Mouse (Mus musculus) hindbrain, embryonic 15.5 days (tissue): ENCODE measurements around the gene Tbx5. TPM values are rescaled to one million over a fixed set of nuclear protein-coding genes. Genes with fewer than 3 reads are reported as not detected.

ENCODE experiments used
- ATAC-seq: fragments of 200-750 bp; cut with Nextera tagmentation; 2 replicates; pipeline ENCODE4 v1.8.0; 2017; ENCODE audit warnings: low read depth, moderate number of reproducible peaks, moderate TSS enrichment; ENCODE audit not compliant: low FRiP score
- H3K27ac ChIP-seq: fragments of 300-500 bp; sonication (generic); replicated peaks from 2 replicates; pipeline ENCODE4 v1.5.1; 2015; ENCODE audit warnings: mild to moderate bottlenecking, inconsistent platforms
- H3K27me3 ChIP-seq: fragments of 300-500 bp; sonication (generic); 2 replicates; pipeline ENCODE4 v1.6.1; 2015; ENCODE audit warnings: control low read depth, inconsistent platforms
- H3K36me3 ChIP-seq: fragments of 300-500 bp; sonication (generic); 2 replicates; pipeline ENCODE4 v1.6.1; 2015; ENCODE audit warnings: control low read depth, inconsistent platforms
- H3K4me1 ChIP-seq: fragments of 300-500 bp; sonication (generic); replicated peaks from 2 replicates; pipeline ENCODE4 v1.6.1; 2015; ENCODE audit warnings: control low read depth, inconsistent platforms
- H3K4me2 ChIP-seq: fragments of 300-500 bp; sonication (generic); 2 replicates; pipeline ENCODE4 v1.6.1; 2015; ENCODE audit warnings: moderate library complexity, mild to moderate bottlenecking, inconsistent platforms
- H3K4me3 ChIP-seq: fragments of 300-500 bp; sonication (generic); 2 replicates; pipeline ENCODE4 v1.5.1; 2015; ENCODE audit warnings: mild to moderate bottlenecking, inconsistent platforms
- H3K9ac ChIP-seq: fragments of 300-500 bp; sonication (generic); 2 replicates; pipeline ENCODE4 v1.6.1; 2015; ENCODE audit warnings: inconsistent platforms
- H3K9me3 ChIP-seq: fragments of 300-500 bp; sonication (generic); 2 replicates; pipeline ENCODE4 v1.6.1; 2016; ENCODE audit warnings: control low read depth, inconsistent platforms
- WGBS: fragments of 180-500 bp; shearing (Covaris S2); methylation state at CpG from one replicate; pipeline ENCODE4 v1.1.7; 2015; 5-methylcytosine and 5-hydroxymethylcytosine counted together
- polyA plus RNA-seq: library from polyadenylated mRNA; unstranded; fragments of >200 nt; fragmentation: Nextera tagmentation; extraction: Ambion mirVana; gene quantifications from 2 replicates; pipeline ENCODE4 v1.2.1, GENCODE M21; 2015

Gene Tbx5
- polyA plus RNA-seq, 1 experiment from 2014 or later: 0.09 TPM

- no peak for ATAC-seq
- Histone ChIP-seq H3K4me1 (0 out of 2 replicates have a peak, but pooled peaks cover 3% of the 10 kb centered on the region), H3K4me2 (no peak overlapping the region), H3K4me3 (no peak overlapping the region), H3K9me3 (no peaks in the 10 kb centered on the region), H3K36me3 (no peaks in the 10 kb centered on the region), H3K27ac (no peak overlapping the region), H3K27me3 (peaks cover 90% of the 10 kb centered on the region), H3K9ac (no peak overlapping the region)
- WGBS: 65% methylated on average over 6 of the region's 6 CpGs
Measured at GRCm38 (mm10) chr5:119827341-119827740, 5.1 kb upstream of the Tbx5 start.

DNA sequence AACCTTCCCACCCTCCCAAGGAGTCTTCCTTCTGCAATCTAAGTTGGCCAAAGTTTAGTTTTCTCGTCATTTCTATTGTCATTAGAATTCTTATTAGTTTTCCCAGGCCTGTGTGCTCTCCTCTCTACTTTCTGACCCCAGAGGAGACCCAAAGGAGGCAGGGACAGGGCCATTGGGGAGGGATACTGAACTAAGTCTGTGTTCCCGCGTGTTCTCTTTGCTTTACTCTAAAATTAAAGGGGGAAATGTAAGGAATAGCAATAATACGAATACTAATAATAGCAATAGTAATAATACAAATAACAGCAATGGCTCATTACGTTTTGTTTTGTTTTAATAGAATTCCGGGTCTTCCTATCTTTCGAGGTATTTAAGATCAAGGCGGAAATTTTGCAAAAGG lies 1.9 kb upstream of the Tbx5 start:
- Histone ChIP-seq H3K27me3 (peaks cover 89% of the 10 kb centered on the region), H3K4me1 (peaks cover 7% of the 10 kb centered on the region; the same call in 1 of the 2 replicates), H3K36me3 (no peaks in the 10 kb centered on the region), H3K9me3 (no peaks in the 10 kb centered on the region), H3K4me2 (no peak overlapping the region), H3K27ac (no peak overlapping the region), H3K4me3 (no peak overlapping the region), H3K9ac (no peak overlapping the region)
- 4% methylated on average over 8 of the region's 8 CpGs for WGBS
- ATAC-seq: no peak

- Histone ChIP-seq H3K27me3 (peaks cover 88% of the 10 kb centered on the region), H3K9me3 (no peaks in the 10 kb centered on the region), H3K4me2 (no peak overlapping the region), H3K9ac (no peak overlapping the region), H3K4me3 (no peak overlapping the region), H3K27ac (no peak overlapping the region), H3K4me1 (peaks cover 7% of the 10 kb centered on the region; the same call in 1 of the 2 replicates), H3K36me3 (no peaks in the 10 kb centered on the region)
- WGBS: under 1% methylated on average over 33 of the region's 33 CpGs
- ATAC-seq: no peak
Measured at GRCm38 (mm10) chr5:119831201-119831771, 1.2 kb upstream of the Tbx5 start.

DNA sequence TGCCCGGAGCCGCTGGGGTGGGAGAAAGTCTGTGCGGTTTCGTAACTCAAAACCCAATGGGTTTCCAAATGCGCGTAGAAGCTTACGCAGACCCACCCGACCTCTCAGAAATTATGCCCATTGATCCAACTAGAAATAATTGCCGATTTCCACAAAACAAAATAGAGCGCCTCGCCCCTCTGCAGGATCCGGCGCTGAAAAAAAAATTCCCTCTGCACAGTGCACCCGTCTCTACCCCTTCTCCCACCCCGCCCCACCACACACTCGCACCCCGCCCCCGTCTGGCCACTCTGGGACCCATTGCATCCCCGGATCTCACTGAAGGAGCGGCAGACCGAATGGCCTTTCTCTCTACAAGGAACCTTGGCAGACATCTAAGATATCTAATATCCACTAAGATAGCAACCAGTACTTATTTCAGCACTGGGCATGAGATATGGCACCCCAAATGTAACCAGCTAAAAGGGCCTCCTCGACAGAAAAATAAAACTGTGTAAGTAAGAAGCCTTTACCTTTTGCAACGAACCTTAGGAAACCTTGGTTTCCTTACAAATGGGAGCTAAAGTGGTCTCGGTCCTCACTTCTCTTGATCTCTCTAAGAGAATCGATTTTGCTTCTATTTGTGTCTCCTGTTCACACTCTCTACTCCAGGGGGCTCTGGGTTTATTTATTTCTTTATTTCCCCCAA lies 533 bp upstream of the Tbx5 start:
- Histone ChIP-seq H3K4me3 (no peak overlapping the region), H3K9me3 (no peaks in the 10 kb centered on the region), H3K36me3 (no peaks in the 10 kb centered on the region), H3K27me3 (peaks cover 87% of the 10 kb centered on the region), H3K4me1 (peaks cover 7% of the 10 kb centered on the region; the same call in 1 of the 2 replicates), H3K4me2 (no peak overlapping the region), H3K27ac (no peak overlapping the region), H3K9ac (no peak overlapping the region)
- no peak for ATAC-seq
- under 1% methylated on average over 25 of the region's 25 CpGs for WGBS

DNA sequence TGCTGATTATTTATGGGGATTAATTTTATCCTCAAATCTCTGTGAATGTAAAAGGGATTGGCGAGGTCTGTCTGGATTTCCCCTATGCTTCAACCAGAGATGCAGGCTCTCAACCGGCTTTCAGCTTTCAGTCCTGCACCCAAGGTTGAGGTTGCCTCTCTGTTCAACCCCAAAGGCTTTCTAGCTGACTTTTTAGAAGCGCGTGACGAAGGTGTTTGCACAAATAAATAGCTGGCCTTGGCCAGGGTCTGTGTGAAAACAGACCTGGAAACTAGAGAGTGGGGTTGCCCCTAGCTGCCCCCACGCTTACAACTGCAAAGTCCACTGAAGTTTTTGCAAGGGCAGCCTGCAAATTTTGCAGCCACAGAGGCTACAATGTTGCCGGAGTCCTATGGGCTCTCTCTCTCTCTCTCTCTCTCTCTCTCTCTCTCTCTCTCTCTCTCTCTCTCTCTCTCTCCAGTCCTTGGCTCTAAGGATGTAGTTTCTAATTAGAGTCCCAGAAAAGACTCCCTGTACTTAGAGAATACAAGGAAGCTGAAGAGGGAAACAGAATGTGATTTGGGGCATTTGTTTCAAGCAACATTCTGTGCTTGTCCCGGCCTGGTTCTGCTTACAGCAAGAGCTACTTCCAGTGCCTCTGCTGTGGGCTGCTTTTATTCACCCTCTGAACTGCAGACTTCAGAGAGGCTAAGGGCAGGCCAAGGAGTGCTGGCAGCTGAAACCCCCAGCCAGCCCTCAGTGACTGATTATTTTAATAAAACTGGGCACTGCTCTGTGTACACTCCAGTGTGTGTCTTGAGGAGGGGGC lies 959 bp downstream of the Tbx5 start:
- Histone ChIP-seq H3K27ac (no peak overlapping the region), H3K27me3 (peaks cover 86% of the 10 kb centered on the region), H3K4me1 (peaks cover 7% of the 10 kb centered on the region; the same call in 1 of the 2 replicates), H3K36me3 (no peaks in the 10 kb centered on the region), H3K9me3 (no peaks in the 10 kb centered on the region), H3K4me2 (no peak overlapping the region), H3K9ac (no peak overlapping the region), H3K4me3 (no peak overlapping the region)
- 3% methylated on average over 8 of the region's 8 CpGs for WGBS
- no peak for ATAC-seq

GRCm38 (mm10) chr5:119834031-119834403 lies 1.5 kb downstream of the Tbx5 start:
- H3K9me3 ChIP-seq: no peaks in the 10 kb centered on the region
- H3K4me2 ChIP-seq: no peak overlapping the region
- H3K9ac ChIP-seq: no peak overlapping the region
- no peaks in the 10 kb centered on the region for H3K36me3 ChIP-seq
- no peak overlapping the region for H3K4me3 ChIP-seq
- 0% methylated on average over 2 of the region's 2 CpGs for WGBS
- H3K27me3 ChIP-seq: peaks cover 86% of the 10 kb centered on the region
- ATAC-seq: no peak
- peaks cover 7% of the 10 kb centered on the region; the same call in 1 of the 2 replicates for H3K4me1 ChIP-seq
- H3K27ac ChIP-seq: no peak overlapping the region

DNA sequence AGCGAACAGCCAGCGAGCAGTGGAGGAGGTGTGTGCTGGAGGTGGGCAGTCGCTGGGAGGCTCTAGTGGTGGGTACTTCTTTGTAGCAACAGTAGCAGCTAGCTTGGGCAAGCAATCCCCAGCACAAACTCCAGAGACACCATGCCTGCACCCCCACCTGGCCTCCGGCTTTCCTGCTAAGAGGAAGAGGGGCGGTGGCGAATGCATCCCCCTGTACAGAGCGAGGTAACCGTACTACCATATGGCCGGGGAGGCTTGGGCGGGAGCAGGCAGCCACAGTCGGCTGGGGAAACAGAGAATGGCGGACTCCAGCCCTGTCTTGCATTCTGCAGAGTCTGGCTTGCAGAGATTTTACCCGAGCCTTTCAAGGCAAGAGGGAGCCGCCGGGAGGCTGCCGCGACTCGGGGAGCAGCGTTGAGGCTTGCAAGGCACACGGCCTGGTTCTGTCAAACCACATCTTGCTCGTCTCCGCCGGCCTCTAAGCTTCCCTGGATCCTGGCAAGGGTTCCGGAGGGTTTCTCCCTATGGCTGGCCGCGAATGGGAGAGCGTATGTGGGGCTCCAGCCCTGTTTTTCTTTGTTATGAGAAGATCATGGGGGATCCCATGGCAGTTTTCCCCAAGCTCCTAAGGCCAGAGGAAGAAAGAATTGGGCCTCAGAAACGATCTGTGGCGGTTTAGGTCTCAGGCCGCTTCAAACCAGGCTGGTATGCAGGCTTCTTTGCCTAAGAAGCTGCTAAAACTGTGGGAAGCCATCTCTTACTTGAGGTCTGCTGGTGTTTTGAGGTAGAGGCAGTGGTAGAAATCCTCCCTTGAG lies 2.8 kb downstream of the Tbx5 start:
- peaks cover 87% of the 10 kb centered on the region for H3K27me3 ChIP-seq
- peaks cover 7% of the 10 kb centered on the region; the same call in 1 of the 2 replicates for H3K4me1 ChIP-seq
- H3K9ac ChIP-seq: no peak overlapping the region
- H3K4me3 ChIP-seq: no peak overlapping the region
- H3K27ac ChIP-seq: no peak overlapping the region
- ATAC-seq: no peak
- no peaks in the 10 kb centered on the region for H3K36me3 ChIP-seq
- no peak overlapping the region for H3K4me2 ChIP-seq
- H3K9me3 ChIP-seq: no peaks in the 10 kb centered on the region
- WGBS: 1% methylated on average over 30 of the region's 30 CpGs

DNA sequence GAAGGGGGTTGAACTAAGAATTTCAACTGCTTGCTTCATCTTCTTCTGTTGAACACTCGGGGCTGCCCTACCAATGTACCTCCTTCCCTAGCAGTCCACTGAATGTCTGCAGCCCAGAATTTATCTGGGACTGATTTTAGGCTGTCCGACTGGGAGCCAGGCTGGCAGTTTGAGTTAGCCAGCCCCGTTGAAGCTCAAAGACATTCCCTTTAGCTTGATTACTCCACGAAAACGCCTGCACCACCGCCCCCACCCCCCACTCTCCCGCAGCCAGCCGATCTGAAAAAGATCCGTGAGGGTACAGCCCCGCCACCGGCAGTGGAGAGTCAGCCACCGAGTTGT lies 3.4 kb downstream of the Tbx5 start:
- H3K4me3 ChIP-seq: no peak overlapping the region
- H3K27ac ChIP-seq: no peak overlapping the region
- peaks cover 7% of the 10 kb centered on the region; the same call in 1 of the 2 replicates for H3K4me1 ChIP-seq
- H3K27me3 ChIP-seq: peaks cover 85% of the 10 kb centered on the region
- ATAC-seq: no peak
- H3K9me3 ChIP-seq: no peaks in the 10 kb centered on the region
- H3K36me3 ChIP-seq: no peaks in the 10 kb centered on the region
- WGBS: under 1% methylated on average over 12 of the region's 12 CpGs
- no peak overlapping the region for H3K9ac ChIP-seq
- H3K4me2 ChIP-seq: no peak overlapping the region

DNA sequence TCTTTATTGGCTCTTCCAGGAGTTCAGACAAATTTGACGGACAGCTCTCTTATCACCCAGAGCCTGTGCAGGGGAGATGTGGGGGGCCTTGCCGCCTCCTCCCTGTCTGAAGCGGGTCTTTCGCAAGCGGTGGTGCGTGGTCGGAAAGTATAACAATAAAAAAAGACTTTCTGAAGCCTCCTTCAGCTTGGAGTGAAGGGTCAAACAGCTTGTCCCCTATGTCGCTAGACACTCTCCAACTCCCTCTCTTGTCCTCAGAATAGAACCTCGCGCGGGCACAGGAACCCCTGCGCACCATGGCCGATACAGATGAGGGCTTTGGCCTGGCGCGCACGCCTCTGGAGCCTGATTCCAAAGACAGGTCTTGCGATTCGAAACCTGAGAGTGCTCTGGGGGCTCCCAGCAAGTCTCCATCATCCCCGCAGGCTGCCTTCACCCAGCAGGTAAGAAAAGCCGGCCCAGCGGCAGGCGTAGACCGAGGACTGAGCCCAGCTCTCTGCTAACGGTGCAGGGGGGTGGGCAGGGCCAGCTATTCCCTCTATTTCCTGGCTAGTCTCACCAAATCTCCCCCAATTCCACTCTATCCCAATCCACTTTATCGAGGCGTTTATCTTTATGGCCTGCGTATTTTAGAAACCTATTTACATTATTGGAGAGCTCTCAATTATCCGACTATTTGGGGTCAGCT lies 4.3 kb downstream of the Tbx5 start:
- Histone ChIP-seq H3K4me1 (peaks cover 4% of the 10 kb centered on the region; the same call in 1 of the 2 replicates), H3K9ac (no peak overlapping the region), H3K9me3 (no peaks in the 10 kb centered on the region), H3K4me3 (no peak overlapping the region), H3K27ac (no peak overlapping the region), H3K36me3 (no peaks in the 10 kb centered on the region), H3K27me3 (peaks cover 86% of the 10 kb centered on the region), H3K4me2 (no peak overlapping the region)
- no peak for ATAC-seq
- WGBS: 0% methylated on average over 28 of the region's 28 CpGs

DNA sequence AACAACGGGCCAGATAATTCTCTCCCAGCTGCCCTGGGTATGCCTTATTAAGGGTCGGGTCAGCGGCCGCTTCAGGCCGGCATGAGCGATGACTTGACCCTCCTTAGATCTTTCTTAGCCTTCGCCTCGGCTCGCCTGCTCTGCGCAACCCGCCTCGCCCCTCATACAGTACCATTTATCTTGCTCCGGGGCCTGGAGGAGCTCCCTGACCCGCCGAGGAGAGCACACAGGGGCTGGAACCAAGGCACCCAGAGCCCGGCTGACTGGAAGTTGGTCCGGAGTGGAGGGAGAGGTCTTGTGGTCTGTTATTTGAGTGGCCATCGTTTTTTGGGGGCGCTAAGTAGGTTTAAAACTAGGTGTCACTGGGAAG lies 4.8 kb downstream of the Tbx5 start:
- H3K36me3 ChIP-seq: no peaks in the 10 kb centered on the region
- under 1% methylated on average over 19 of the region's 19 CpGs for WGBS
- ATAC-seq: no peak
- no peak overlapping the region for H3K4me3 ChIP-seq
- peaks cover 4% of the 10 kb centered on the region; the same call in 1 of the 2 replicates for H3K4me1 ChIP-seq
- no peak overlapping the region for H3K4me2 ChIP-seq
- H3K9ac ChIP-seq: no peak overlapping the region
- no peak overlapping the region for H3K27ac ChIP-seq
- no peaks in the 10 kb centered on the region for H3K9me3 ChIP-seq
- H3K27me3 ChIP-seq: peaks cover 86% of the 10 kb centered on the region

GRCm38 (mm10) chr5:119837861-119838260 lies 5.4 kb downstream of the Tbx5 start:
- WGBS: 4% methylated on average over 3 of the region's 3 CpGs
- ATAC-seq: no peak

More at GRCm38 (mm10) chr5:119837861-119838260, 5.4 kb downstream of the Tbx5 start:
- Histone ChIP-seq H3K27ac (no peak overlapping the region), H3K27me3 (peaks cover 86% of the 10 kb centered on the region), H3K9me3 (no peaks in the 10 kb centered on the region), H3K4me3 (no peak overlapping the region), H3K4me1 (peaks cover 4% of the 10 kb centered on the region; the same call in 1 of the 2 replicates), H3K36me3 (no peaks in the 10 kb centered on the region), H3K9ac (no peak overlapping the region), H3K4me2 (no peak overlapping the region)
